Mouse (Mus musculus) hindbrain, embryonic 14.5 days (tissue): Measurements from ENCODE around the gene Smim8. TPM values are rescaled to one million over a fixed set of nuclear protein-coding genes. Genes with fewer than 3 reads are reported as not detected.

Experiments used
- ATAC-seq: fragments of 200-750 bp; cut with Nextera tagmentation; 2 replicates; pipeline ENCODE4 v1.8.0; 2017; ENCODE audit warnings: moderate number of reproducible peaks, mild to moderate bottlenecking, moderate TSS enrichment, moderate library complexity; ENCODE audit not compliant: low FRiP score
- DNase-seq: peaks from one replicate; pipeline ENCODE4 v3.0.0-alpha.2; 2015; ENCODE audit warnings: low spot score
- H3K27ac ChIP-seq: fragments of 300-500 bp; sonication (generic); 2 replicates; pipeline ENCODE4 v1.5.1; 2014; ENCODE audit warnings: mild to moderate bottlenecking, moderate library complexity
- H3K27me3 ChIP-seq: fragments of 300-500 bp; sonication (generic); 2 replicates; pipeline ENCODE4 v1.6.1; 2014; ENCODE audit warnings: mild to moderate bottlenecking, low read length, mixed read lengths; ENCODE audit not compliant: control insufficient read depth, insufficient read depth
- H3K36me3 ChIP-seq: fragments of 300-500 bp; sonication (generic); replicated peaks from 2 replicates; pipeline ENCODE4 v1.6.1; 2014; ENCODE audit not compliant: control insufficient read depth, insufficient read depth
- H3K4me1 ChIP-seq: fragments of 300-500 bp; sonication (generic); replicated peaks from 2 replicates; pipeline ENCODE4 v1.6.1; 2014; ENCODE audit warnings: antibody characterized with exemption, low read length, mixed read lengths; ENCODE audit not compliant: control insufficient read depth, insufficient read depth
- H3K4me2 ChIP-seq: fragments of 300-500 bp; sonication (generic); replicated peaks from 2 replicates; pipeline ENCODE4 v1.6.1; 2014; ENCODE audit warnings: mild to moderate bottlenecking, moderate library complexity
- H3K4me3 ChIP-seq: fragments of 300-500 bp; sonication (generic); replicated peaks from 2 replicates; pipeline ENCODE4 v1.5.1; 2014; ENCODE audit warnings: mild to moderate bottlenecking, low read length
- H3K9ac ChIP-seq: fragments of 300-500 bp; sonication (generic); 2 replicates; pipeline ENCODE4 v1.6.1; 2014
- H3K9me3 ChIP-seq: fragments of 300-500 bp; sonication (generic); 2 replicates; pipeline ENCODE4 v1.6.1; 2016; ENCODE audit warnings: low read length; ENCODE audit not compliant: control insufficient read depth
- WGBS: fragments of 180-500 bp; shearing (Covaris S2); extraction: QIAGEN DNeasy Blood & Tissue Kit; methylation state at CpG from one replicate; pipeline ENCODE4 v1.1.7; 2014; 5-methylcytosine and 5-hydroxymethylcytosine counted together
- polyA plus RNA-seq: library from polyadenylated mRNA; unstranded; fragments of >200 nt; fragmentation: Nextera tagmentation; extraction: Ambion mirVana; gene quantifications from 2 replicates; pipeline ENCODE4 v1.2.1, GENCODE M21; 2014

The Smim8 gene
- polyA plus RNA-seq = 53.5 and 54.1 TPM in 2 replicates

GRCm38 (mm10) chr4:34777677-34778527, at the start of gene Smim8:
Gene Smim8, minus strand, starts transcription at chr4:34778423.
- ATAC-seq = peak; percentile 97
- peak within 1 kb of the TSS; percentile 62 for H3K4me3 ChIP-seq
- H3K4me1 ChIP-seq = peaks cover 3% of the 10 kb centered on the region; the same call in 1 of the 2 replicates
- no peaks in the 10 kb centered on the region for H3K9me3 ChIP-seq
- H3K36me3 ChIP-seq = no peaks in the 10 kb centered on the region
- peak within 1 kb of the TSS; percentile 78 for H3K9ac ChIP-seq
- peak within 1 kb of the TSS; percentile 85 for H3K27ac ChIP-seq
- H3K4me2 ChIP-seq = peak within 1 kb of the TSS; percentile 79
- WGBS = 5% methylated on average over 40 of the region's 40 CpGs
- H3K27me3 ChIP-seq = no peaks in the 10 kb centered on the region
- DNase-seq = peak; percentile 99

- Histone ChIP-seq H3K9me3 (no peaks in the 10 kb centered on the region), H3K9ac (no peak overlapping the region), H3K4me3 (no peak overlapping the region), H3K4me1 (no peaks in the 10 kb centered on the region), H3K36me3 (peaks cover 14% of the 10 kb centered on the region), H3K4me2 (no peak overlapping the region), H3K27ac (no peak overlapping the region), H3K27me3 (no peaks in the 10 kb centered on the region)
- ATAC-seq (no peak), DNase-seq (no peak)
- WGBS = 89% methylated on average over 1 of the region's 1 CpGs
Observed at GRCm38 (mm10) chr4:34823901-34824300, 45.7 kb upstream of the Smim8 start.

DNA sequence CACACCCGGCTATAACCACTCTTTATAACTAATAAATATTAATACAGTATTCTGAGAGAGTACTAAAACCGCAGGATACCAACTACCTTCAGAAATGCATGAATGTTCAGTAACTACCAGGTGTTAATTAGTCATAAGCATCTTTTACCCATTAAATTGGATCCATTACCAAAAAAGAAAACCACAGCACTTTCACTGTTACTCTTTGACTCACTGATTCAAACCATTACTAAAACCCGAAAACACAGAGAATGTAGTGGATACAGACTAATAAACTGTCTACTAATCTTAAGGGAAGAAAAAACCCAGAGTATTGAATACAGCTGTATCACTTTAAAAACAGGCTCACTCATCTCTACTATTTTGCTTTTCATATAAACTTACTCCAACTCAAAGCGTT, 41.7 kb upstream of the Smim8 start:
- no peak for DNase-seq
- no peaks in the 10 kb centered on the region for H3K4me1 ChIP-seq
- ATAC-seq = no peak
- H3K9me3 ChIP-seq = no peaks in the 10 kb centered on the region
- H3K4me2 ChIP-seq = no peak overlapping the region
- no peaks in the 10 kb centered on the region for H3K27me3 ChIP-seq
- no peak overlapping the region for H3K27ac ChIP-seq
- peaks cover 45% of the 10 kb centered on the region for H3K36me3 ChIP-seq
- H3K4me3 ChIP-seq = no peak overlapping the region
- H3K9ac ChIP-seq = no peak overlapping the region
- WGBS = 95% methylated on average over 4 of the region's 4 CpGs

DNA sequence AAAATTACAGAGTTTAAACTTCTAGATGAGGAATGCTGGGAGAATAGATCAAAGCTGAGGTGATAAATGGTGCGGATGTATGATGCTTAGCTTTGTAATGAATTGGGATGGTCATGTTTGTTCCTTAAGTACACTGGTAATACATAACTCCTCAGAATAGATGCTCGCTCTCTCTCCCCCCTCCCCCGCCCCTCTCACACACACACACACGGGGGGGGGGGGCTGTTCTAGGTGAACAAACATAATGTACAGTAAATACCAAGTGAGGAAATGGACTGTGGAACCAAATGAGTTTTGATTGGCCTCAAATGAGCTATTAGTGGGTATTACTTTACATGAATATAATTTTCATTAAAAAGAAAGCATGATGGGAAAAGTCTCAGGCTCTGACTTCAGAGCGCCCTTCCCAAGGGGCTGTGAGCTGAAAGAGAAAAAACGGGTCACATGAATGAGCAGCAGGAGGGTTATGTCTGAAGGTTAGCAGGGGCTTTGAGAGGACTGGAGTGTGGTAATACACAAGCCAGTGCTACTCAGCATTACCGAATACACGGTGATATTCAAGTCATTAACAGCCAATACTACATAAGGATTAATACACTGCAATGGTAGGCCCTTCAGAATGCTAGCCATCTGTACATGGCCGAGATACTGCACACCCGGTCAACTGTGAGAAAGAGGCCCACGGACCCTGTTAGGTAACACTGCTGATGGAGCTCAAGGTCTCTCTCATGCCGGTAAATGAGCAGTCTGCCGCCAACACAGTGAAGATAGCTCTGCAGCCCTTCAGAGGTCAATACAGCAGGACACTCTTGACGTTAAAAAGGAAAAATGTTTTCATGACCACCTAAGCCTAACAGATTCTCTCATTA, 23.2 kb upstream of the Smim8 start:
- Histone ChIP-seq H3K27ac (no peak overlapping the region), H3K36me3 (peaks cover 30% of the 10 kb centered on the region), H3K9me3 (no peaks in the 10 kb centered on the region), H3K9ac (no peak overlapping the region), H3K4me3 (no peak overlapping the region), H3K4me2 (no peak overlapping the region), H3K27me3 (no peaks in the 10 kb centered on the region), H3K4me1 (no peaks in the 10 kb centered on the region; the same call in 1 of the 2 replicates)
- WGBS = 82% methylated on average over 14 of the region's 14 CpGs
- DNase-seq (no peak), ATAC-seq (0 out of 2 replicates have a peak, but pooled peaks have one; percentile 34)

GRCm38 (mm10) chr4:34798005-34798404, 19.8 kb upstream of the Smim8 start:
- ATAC-seq = no peak
- H3K4me3 ChIP-seq = no peak overlapping the region
- H3K4me2 ChIP-seq = no peak overlapping the region

GRCm38 (mm10) chr4:34797294-34797983, 19.2 kb upstream of the Smim8 start:
- Histone ChIP-seq H3K27ac (no peak overlapping the region), H3K4me2 (no peak overlapping the region), H3K4me3 (no peak overlapping the region), H3K36me3 (0 out of 2 replicates have a peak, but pooled peaks cover 5% of the 10 kb centered on the region), H3K9me3 (no peaks in the 10 kb centered on the region), H3K27me3 (no peaks in the 10 kb centered on the region), H3K9ac (no peak overlapping the region), H3K4me1 (no peaks in the 10 kb centered on the region; the same call in 1 of the 2 replicates)
- no peak for DNase-seq
- 85% methylated on average over 8 of the region's 8 CpGs for WGBS
- no peak for ATAC-seq

More at GRCm38 (mm10) chr4:34798005-34798404, 19.8 kb upstream of the Smim8 start:
- no peak overlapping the region for H3K9ac ChIP-seq
- no peak for DNase-seq
- 91% methylated on average over 2 of the region's 2 CpGs for WGBS
- H3K27me3 ChIP-seq = no peaks in the 10 kb centered on the region
- H3K4me1 ChIP-seq = no peaks in the 10 kb centered on the region; the same call in 1 of the 2 replicates
- 0 out of 2 replicates have a peak, but pooled peaks cover 9% of the 10 kb centered on the region for H3K36me3 ChIP-seq
- H3K9me3 ChIP-seq = no peaks in the 10 kb centered on the region
- H3K27ac ChIP-seq = no peak overlapping the region

GRCm38 (mm10) chr4:34796294-34796693, 18.1 kb upstream of the Smim8 start:
- Histone ChIP-seq H3K9ac (no peak overlapping the region), H3K4me2 (no peak overlapping the region), H3K4me1 (no peaks in the 10 kb centered on the region), H3K27ac (no peak overlapping the region), H3K27me3 (no peaks in the 10 kb centered on the region), H3K9me3 (no peaks in the 10 kb centered on the region), H3K36me3 (no peaks in the 10 kb centered on the region), H3K4me3 (no peak overlapping the region)
- 67% methylated on average over 5 of the region's 5 CpGs for WGBS
- ATAC-seq (peak; percentile 46; the same call in 1 of the 2 replicates), DNase-seq (no peak)

- no peaks in the 10 kb centered on the region for H3K4me1 ChIP-seq
- H3K4me3 ChIP-seq = no peak overlapping the region
- H3K4me2 ChIP-seq = no peak overlapping the region
- no peaks in the 10 kb centered on the region for H3K27me3 ChIP-seq
- H3K36me3 ChIP-seq = no peaks in the 10 kb centered on the region
- WGBS = 87% methylated on average over 3 of the region's 3 CpGs
- no peak for ATAC-seq
- no peak for DNase-seq
- H3K9ac ChIP-seq = no peak overlapping the region
- H3K9me3 ChIP-seq = no peaks in the 10 kb centered on the region
- no peak overlapping the region for H3K27ac ChIP-seq
Observed at GRCm38 (mm10) chr4:34786476-34786875, 8.3 kb upstream of the Smim8 start.
